Mouse (Mus musculus) NIH3T3 (cell line): ENCODE results near the gene Rmi2.

ENCODE experiments used
- DNase-seq: peaks from one replicate; pipeline ENCODE4 v3.0.0-alpha.2; 2012; ENCODE audit warnings: low read depth

The Rmi2 gene

GRCm38 (mm10) chr16:10866841-10867240 is 32.0 kb downstream of the Rmi2 start:
- DNase-seq, result peak; percentile 53

GRCm38 (mm10) chr16:10867501-10867900 is 32.6 kb downstream of the Rmi2 start:
- no peak for DNase-seq

DNA sequence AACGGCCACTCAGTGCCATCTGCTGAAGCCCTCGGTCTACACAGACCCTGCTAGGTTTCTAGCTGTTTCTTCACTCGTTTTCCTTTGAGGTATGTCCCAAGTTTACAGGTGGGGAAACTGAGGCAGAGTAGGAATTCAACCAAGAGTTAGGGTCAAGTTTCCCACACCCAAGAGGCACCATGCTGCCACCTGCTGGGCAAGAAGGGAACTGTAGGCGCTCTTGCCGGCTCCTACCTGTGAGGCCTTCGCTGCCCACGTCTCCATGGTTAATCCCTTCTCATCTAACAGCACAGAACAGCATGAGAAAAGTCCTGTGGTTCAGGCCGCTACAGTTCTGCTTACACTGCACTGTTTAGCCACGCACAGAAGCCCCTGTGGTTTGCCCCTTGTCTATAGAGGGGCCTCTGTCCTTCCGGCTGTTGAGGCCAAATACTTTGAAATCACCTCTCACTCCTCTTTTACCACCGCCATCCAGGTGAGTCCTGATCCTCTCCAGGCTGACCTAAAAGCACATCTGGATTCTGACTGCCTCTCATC is 33.1 kb downstream of the Rmi2 start:
- peak; percentile 75 for DNase-seq

DNA sequence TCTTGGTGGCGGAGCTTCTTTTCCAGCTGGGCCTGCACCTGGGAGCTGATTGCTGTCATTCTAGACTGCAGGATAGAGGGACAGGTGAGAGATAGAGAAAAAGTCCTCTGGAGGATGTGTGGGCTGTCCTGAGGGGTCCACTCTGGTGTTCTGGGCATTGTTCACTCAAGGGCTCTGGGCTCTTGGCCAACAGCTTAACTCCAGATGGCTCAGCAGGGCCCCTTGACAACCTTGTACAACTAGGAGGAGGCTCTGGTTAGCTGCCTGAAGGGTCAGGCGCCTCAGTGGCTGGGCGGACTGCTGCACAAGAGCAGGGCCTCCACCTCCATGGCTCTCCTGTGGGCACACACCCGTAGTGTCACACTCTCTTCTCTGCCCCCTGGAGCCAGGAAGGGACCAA is 36.1 kb downstream of the Rmi2 start:
- no peak for DNase-seq

- no peak for DNase-seq
Observed at GRCm38 (mm10) chr16:10872825-10873360, 38.0 kb downstream of the Rmi2 start.

DNA sequence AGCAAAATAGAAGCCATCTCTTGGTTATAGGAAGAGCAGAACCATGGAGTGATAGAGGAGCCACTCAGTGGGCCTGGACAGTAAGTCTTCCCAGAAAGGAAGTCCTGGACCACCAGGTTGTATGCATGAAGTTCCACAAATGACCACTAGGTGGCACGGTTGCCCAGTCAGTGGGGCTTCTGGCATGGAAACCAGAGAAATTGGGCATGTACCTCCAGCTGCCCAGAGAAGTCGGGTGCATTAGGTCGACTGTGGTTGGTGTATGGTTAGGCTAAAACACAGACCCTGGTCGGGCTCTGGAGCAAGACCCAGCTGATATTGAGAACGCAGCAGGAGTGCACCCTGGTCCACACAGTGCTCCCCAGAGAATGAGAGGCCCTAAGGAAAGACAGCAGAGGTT is 38.8 kb downstream of the Rmi2 start:
- DNase-seq, result peak; percentile 92

DNA sequence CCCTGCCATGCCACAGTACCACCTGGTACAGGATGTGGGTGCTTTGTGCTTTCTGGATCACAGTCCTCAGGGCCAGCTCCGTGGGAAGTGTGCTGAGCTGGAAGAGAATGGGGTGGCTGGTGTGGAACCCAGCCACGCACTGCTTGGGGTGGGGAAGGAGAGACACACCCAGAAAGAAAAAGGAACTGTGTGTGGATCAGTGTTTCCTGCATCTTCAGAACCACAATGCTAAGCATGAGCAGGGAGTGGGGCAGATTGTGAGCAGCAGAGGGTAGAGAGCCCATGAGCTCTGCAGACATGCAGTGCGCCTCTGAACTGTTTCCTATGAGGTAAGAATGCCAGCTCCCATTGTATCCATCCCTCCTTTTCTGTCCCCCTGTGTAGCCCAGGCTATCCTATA is 43.4 kb downstream of the Rmi2 start:
- DNase-seq, result no peak

DNA sequence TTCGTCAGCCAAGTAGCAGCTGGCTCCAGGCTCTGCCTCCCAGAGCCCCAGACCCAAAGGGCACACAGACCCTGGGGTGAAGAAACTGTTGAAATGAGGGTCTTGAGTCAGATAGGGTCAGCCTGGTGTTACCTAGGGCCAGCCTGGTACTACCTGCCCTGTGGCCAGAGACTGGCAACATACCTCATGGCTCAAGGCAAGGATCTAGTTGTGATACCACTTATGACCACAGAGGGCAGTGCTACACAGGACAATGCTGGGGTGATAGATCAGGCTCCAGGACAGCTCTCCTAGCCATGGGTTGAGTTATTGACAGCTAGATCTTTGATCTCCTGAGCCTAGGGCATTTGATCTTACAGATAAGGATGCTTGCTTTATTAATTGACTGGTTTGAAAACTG is 44.6 kb downstream of the Rmi2 start:
- peak; percentile 85 for DNase-seq

GRCm38 (mm10) chr16:10881231-10881962 is 46.5 kb downstream of the Rmi2 start:
- DNase-seq, result no peak

DNA sequence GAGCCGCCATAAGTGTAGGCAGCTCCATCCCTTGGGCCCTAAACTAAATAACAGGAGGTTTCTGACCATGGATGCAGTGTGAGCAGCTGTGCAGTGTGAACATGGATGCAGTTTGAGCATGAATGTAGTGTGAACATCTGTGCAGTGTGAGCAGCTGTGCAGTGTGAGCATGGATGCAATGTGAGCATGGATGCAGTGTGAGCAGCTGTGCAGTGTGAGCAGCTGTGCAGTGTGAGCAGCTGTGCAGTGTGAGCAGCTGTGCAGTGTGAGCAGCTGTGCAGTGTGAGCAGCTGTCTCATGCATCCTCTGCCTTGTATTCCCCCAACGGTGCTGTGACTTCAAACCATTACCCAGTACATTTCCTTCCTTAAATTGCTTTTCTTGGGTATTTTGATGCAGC is 52.6 kb downstream of the Rmi2 start:
- DNase-seq, result no peak

GRCm38 (mm10) chr16:10890363-10890762 is 55.5 kb downstream of the Rmi2 start:
- peak; percentile 62 for DNase-seq

DNA sequence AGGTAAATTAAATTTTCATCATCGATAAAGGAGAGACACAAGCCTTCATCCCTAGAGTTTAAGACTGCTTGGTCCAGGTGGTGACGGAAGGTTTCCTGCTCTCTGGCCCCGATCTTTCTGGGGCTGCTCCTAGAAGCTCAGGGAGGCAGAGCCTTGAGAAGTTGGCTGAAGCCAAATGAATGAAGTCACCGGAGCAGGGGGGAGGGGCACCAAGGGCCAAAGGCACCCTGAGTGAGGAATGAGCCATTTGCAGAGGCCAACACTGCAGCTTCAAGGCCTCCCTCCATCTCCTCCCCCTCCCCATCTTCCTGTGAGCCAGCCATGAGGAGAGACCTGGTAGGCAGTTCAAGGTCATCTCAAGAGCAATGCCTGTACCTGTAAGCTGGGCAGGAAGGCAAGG is 58.3 kb downstream of the Rmi2 start:
- no peak for DNase-seq

DNA sequence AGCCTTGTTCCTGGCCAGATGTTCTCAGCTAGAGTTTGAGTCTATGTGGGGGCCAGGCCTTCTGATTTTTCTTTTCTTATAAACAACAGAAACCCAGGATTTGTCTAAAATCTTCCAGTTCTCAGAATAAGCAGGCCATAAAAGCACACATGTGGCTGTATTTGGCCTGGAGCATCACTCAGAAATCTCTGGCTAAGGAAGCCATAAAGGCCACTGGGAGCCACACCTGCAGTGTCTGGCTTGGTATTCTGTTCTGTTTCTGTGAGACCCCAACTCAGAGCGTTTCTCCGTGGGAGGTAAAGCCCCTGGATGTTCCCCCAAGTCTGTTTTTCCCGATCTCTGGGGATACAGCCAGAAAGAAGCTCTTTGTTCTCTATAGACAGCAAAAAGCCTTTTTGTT is 61.0 kb downstream of the Rmi2 start:
- no peak for DNase-seq

GRCm38 (mm10) chr16:10897372-10897771 is 62.5 kb downstream of the Rmi2 start:
- DNase-seq, result peak; percentile 60

GRCm38 (mm10) chr16:10900736-10901135 is 65.9 kb downstream of the Rmi2 start:
- no peak for DNase-seq

GRCm38 (mm10) chr16:10901956-10902355 is 67.1 kb downstream of the Rmi2 start:
- DNase-seq, result no peak

DNA sequence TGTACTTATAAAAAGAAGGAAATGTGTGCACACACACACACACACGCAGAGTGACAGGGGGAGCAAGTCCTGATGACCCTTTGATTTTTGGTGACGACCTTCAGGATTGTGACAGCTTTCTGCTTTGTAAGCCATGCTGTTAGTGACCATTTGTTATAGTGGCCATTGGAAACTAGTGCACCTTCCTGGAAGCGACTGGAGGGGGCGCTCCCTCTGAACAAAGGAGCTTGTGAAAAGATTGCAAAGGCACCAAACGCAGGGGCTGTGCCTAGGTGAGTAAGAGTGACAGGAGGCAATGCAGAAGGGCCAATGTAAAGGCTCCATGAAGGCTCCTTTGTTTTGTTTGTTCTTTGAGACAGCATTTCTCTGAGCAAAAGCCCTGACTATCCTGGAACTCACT is 68.0 kb downstream of the Rmi2 start:
- DNase-seq, result no peak

- no peak for DNase-seq
Observed at GRCm38 (mm10) chr16:10905661-10906113, 70.8 kb downstream of the Rmi2 start.

- DNase-seq, result no peak
Observed at GRCm38 (mm10) chr16:10910541-10910940, 75.7 kb downstream of the Rmi2 start.

GRCm38 (mm10) chr16:10911061-10911460 is 76.2 kb downstream of the Rmi2 start:
- DNase-seq, result no peak

DNA sequence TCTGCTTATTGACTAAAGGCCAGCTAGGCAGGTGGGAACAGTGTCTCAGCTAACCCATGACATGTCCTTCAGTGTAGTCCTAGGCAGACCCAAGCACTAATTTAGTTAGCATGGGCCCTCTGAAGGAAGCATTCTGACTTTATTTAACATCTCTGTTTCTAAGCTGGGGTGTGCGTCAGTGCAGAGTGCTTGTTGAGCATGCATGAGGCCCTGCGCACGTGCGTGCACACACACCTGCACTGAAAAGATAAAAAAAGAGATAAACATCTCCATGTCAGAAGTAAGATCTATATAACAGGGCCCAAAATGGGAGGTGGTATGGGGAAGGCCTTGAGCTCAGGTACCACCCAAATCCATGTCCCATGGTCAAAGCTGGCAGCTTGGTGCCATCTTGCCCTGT is 80.2 kb downstream of the Rmi2 start:
- no peak for DNase-seq

DNA sequence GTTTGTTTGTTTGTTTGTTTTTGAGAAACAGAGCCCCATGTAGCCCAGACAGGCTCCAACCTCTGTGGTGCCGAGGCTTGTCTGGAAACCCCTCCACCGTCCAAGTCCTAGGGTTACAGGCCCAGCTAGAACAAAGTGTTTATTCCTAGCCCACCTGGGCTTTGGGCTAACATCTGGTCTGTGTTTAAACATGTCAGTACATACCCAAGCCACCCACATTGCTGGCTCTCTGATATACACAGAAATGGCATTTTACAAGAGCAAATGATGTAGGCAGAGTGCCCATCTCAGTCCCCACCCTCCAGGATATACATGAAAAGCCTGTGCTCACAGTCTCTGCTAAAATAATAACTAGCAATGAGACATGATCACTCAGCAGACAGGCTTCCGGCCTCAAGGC is 81.4 kb downstream of the Rmi2 start:
- DNase-seq, result no peak

- no peak for DNase-seq
Observed at GRCm38 (mm10) chr16:10919856-10920255, 85.0 kb downstream of the Rmi2 start.

- no peak for DNase-seq
Observed at GRCm38 (mm10) chr16:10923561-10923960, 88.7 kb downstream of the Rmi2 start.
